Mouse (Mus musculus) B cell, adult 2 months (primary cell): Measurements from ENCODE around the gene Mcoln3.

ENCODE experiments used
- DNase-seq, 2 experiments: peaks; one replicate each; pipeline ENCODE4 v3.0.0; 2022

Mcoln3 gene

DNA sequence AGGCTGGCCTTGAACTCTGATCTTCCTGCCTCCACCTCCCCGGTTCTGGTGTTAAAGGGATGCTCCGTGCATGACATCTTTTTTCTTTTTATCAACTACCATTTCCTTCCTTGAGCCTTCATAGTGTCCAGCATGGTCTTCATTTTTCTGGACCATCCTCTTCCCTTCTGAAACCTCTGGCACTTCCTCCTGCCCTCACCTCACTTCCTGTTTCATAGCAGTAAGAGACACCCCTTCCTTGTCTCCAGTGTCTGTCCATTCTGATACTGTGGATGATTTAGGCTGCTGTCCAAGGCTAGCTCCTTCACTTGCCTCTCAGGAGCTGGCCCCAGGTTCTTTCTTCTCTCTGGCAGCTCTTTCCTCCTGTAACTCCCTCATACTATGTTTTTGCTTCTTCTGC is 18.2 kb downstream of the Mcoln3 start:
- DNase-seq = no peak

DNA sequence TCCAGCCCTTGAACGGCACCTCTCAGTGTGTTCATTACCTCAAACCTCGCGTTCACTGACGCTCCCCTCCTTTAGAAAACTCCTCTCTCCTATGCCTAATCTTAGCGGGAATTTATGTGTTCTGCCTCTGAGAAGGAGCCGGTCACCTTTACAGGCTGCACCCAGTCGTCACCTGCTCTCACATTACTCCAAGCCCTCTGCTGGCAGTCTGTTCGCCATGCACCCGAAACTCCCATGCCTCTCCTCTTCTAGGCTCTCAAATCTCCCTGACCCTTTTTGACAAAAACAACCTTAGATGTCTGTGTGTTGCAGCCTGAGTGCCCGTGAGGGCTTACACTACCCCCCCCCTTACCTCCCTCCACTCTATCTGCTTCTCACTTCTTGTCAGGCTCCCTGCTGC is 19.2 kb downstream of the Mcoln3 start:
- peak; percentile 20 to 25 for DNase-seq

DNA sequence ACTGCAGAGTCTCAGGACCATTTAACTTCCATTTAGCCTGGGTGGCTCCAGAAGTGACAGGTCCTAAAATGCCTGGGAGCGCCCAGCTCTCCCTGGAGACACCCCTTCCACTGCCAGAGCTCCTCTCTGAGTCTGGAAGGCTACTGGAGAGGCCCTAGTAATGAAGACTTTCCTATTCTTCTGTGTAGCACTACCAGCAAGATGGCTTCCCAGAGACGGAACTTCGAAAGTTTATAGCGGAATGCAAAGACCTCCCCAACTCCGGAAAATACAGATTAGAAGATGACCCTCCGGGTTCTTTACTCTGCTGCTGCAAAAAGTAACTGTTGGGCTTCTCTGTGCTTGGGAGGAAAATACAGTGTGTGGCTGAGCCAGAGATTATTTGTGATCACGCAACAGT is 23.0 kb downstream of the Mcoln3 start:
- DNase-seq = no peak

DNA sequence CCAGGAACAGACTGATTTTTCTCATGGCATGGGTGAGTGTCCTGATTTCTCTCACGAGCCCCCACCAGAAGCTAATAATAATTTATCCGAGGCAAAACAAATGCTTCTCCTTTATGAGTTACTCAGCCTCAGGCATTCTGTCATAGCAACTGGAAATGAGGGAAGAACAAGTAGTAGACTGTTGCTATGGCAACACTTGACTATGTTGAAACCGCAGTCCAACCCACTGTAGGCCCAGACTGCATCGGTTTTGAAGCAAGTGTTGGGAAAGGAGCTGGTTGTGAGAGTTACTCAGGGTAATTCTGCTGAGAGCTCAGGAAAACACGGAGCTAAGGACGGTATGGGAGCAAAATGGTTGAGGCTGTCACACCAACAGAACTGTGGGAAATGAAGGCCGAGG is 25.3 kb downstream of the Mcoln3 start:
- DNase-seq = no peak

DNA sequence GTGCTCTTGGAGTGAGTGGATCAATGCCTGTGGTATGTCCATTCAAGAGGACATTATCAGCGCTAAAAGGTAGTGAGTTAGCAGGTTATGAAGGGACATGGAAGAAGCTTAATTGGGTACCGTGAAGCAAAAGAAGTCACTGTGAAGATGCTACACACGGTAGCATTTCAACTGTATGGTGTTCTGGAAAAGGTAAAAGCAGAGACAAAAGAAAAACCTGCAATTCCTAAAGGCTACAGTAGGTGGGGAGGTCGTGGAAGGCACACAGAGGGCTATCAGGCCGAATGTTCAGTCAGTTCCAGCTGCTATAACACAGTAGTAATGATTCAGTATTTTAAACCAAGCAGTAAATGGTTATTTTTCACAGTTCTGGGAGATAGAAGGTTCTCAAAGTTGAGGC is 28.3 kb downstream of the Mcoln3 start:
- DNase-seq = peak; percentile 35 to 41

DNA sequence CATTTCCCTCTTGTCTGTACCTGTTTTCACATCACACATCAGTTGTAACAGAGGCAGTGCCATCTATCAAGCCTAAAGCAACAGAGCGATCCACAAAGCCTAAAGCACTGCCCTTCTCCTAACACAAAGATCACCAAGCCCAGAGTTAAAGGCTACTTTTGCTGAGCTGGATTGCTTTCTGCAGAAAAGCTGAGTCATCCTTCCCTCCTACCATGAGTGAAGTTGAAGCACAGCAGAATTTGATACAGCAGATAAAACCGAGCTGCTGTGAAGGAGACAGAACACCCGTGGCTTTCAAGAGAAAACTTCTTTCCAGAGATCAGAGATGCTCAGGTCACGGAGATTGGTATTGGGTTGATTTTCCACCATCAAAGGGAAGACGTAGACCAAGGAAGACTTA is 28.9 kb downstream of the Mcoln3 start:
- DNase-seq = no peak

DNA sequence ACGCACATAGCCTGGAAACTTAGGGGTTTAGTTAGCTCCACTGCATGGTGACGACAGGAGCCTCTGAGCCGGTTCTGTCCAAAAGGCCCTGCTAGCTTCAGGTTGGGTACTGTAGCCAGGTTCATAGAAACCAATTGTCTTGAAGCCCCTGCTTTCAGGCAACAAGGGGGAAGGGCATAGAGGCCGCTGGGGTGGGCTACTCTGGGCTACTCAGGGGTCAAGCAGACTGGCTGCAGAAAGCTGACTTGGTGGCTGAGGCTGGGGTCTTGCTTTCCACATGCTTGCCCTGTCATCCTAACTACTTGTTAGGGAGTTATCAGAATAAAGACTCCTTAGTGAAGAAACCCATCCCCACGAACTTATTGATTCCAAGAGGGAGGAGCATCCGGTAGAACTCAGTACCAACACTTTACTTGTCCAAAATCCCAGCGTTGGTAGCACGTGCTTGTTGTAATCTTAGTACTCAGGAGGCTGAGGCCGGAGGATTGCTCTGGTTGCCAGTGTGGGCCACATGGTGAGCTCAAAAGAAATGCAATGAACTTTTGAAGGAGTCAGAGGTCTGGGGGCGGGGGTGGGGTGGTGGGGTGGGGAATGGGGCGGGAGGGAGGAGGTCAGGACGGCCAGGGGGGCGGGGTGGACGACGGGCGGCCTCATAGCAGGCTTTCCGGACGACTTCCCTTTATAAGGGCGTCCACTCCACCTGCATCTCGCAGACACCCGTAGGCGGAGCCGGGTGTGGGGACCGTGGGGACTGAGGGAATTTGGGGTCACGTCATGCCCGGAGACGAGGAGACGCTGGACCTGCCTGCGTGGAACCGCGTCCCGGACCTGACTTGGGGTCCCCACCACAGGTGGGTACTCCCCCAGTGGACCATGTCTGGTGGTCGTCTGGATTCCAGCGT is 32.2 kb downstream of the Mcoln3 start, which contains the start of gene Mcoln2:
Gene Mcoln2 (plus strand): TSS at position 678 of the 902 bp plus-strand sequence.
- DNase-seq = peak; percentile 57 to 58

DNA sequence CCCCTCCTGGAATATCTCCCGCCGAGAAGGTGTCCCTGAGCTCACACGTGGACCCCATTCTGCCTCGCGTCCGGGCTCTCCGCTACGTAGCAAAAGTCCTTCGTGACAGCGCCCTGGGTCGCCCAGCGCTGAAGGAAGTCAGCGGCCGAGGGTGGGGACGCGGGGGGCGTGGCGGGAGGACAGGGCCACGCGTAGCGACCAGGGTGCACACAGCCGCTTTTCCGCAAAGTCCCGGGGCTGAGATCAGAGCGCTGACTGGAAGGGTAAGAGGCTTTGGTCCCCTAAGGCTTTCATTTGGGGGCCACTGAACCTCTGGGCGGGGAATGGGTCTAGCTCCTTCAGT is 32.8 kb downstream of the Mcoln3 start:
- DNase-seq = peak; percentile 73 to 74

DNA sequence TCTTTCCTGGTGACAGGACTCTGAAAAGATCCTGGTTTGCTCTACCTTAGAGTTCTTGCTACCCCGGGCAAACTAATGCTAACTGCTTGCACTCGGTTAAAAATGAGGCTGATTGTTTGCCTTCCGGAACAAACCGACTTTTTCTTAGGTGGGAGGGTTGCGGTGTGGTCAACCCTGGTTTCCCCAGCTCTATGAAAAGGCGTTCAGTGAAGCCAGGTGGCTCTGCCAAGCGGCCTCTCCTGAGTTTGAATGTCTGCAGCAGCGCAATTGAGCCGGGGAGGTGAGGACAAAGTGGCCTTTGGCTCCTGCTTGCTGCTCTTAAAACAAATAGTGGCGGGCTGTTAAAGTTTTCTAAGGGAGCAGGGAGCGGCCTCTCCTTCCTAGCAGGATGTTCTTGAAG is 33.3 kb downstream of the Mcoln3 start:
- peak; percentile 38 to 47 for DNase-seq

DNA sequence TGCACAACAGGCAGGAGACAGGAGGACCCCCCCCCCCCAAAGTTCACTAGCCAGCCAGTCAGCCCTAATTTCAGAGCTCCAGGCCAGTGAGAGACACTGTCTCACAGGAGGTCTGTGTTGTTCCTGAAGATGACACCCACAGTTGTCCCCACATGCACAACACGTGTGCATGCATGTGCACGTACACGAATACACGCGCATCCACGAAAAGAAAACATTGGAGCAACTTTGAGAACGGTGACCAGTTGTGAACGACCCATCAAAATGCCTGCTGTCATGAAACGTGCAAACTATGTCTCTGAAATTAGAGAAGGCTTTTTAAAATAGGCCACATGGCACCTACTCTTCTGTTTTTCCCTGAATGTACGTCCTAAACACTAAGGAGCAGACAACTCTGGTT is 34.1 kb downstream of the Mcoln3 start:
- no peak for DNase-seq

DNA sequence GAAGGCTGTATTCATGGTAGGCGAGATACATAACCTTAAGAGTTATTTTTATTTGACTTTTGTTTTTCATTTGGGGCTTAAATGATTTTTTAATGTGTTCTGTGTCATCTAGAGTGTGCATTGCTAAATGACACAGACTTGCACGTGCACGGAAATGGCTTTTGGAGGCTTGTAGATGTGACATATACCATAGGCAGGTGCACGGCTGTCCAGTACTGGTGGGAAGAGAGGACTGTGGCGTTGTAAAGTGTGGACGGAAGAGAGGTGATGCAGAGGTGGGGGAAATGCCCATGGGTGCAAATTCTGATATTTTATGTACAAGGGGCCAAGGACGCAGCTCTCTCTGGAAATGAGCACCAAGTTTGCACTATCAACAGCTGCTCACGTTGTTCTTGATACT is 34.5 kb downstream of the Mcoln3 start:
- peak in 1 of 2 experiments; percentile 12 for DNase-seq

DNA sequence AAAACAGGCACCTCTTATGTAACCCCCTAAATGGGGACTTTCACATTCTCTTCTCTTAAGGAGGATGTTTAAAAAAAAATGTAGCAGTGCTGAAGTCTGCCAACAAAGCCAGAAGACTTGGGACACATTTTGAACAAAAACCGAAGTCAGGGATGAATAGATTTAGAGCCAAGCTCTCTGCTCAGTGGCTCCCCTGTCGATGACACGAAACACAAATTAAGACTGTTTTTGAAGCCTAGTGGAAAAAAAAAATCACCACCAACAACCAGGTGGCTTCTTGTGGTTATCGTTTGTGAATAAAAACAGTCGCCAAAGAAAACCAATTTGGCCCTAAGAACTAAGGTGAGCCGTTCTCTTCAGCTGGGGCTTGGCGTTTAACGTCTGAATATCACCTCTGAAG is 35.1 kb downstream of the Mcoln3 start:
- peak; percentile 39 to 44 for DNase-seq

DNA sequence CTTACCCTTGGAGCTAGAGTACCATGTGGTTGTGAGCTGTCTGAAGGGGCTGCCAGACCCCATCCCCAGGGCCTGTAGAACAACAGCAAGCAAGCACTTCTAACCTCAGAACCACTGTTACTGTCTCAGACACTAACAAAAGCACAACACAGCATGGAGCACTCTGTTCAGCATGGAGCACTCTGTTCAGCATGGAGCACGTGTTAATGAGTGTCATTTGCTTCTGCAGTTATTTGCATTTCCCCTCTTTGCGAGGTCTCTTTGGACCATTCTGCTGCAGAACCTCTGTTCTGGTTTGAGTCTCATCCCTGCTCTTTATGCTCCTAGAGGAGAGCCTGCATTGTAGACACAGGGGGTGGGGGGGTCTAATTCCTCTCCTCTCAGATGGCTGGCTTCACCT is 35.7 kb downstream of the Mcoln3 start:
- DNase-seq = no peak

DNA sequence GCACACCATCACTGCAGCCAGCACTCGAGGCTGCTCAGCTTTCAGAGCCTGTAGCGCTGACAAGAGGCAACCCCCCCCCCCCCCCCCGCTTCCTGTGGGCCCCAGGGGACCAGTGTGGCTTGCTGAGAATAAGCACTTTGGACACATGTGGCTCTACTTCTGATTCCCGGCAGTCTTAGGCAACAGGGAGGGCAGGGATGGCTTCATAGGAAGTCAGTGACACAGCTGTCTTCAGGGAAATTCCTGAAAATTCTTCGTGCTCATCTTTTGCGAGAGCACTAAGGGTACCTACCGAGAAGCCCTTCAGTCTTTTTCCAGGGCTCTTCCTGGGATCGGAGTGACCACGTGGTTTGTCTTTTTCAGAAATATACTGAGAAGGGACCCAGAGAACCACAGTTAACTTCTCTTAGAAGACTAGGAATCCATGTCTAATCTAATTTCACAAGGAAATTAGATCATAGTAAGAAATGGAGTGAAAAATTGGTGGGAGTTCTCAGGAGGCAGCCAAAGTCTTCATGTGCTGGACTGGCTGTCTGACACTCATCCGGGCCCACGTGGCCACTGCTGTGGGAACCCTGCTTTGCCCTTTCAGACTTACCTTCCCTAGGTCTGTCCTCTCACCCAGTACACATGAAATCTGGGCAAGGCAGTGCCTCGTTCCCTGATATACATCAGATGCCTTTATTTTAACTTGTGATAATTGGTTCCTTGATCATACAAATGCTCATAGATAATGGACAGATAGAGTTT is 36.8 kb downstream of the Mcoln3 start:
- DNase-seq = peak; percentile 54 to 57

DNA sequence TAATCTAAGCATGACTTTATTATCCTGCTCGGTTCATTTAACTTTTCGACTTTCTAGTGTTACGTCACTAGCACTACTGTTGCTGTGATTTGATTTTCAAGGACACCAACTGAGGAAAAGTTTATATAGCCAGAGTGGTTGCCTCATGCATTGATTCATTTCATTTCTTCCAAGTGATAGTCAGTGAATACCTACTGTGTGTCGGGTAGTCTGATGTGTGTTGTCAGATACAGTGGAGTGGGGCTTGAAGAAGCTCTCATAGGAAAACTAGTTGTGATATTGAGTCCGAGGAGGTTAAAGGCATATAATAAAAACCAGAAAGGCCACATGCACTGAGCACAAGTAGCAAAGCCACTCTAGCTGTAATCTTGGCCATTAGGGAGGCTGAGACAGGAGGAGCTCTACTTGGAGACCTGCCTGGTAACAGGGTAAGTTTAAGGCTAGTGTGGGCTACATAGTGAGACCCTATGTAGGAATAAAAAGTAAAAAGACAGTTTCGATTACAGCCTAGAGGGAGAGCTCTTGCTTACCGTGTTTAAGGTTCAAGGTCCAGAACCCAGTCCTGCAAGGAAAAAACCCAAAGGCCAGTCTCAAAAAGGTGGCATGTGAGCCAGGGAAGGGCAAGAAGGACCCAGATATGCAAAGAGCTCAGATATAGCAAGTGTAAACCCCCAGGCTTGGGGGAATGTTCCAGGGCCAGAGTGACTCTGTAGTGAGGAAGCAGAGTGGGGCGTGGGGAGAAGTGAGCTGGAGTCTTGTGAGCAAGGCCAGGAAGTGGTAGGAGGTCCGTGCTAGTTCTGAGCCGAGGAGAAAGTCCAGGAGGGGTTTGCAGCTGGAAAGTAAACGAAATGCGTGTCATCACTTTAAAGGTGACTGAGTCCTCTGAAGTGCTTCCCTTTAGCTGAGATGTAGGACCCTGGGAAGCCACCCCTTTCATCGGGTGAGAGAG is 38.7 kb downstream of the Mcoln3 start:
- peak in 1 of 2 experiments; percentile 27 for DNase-seq

DNA sequence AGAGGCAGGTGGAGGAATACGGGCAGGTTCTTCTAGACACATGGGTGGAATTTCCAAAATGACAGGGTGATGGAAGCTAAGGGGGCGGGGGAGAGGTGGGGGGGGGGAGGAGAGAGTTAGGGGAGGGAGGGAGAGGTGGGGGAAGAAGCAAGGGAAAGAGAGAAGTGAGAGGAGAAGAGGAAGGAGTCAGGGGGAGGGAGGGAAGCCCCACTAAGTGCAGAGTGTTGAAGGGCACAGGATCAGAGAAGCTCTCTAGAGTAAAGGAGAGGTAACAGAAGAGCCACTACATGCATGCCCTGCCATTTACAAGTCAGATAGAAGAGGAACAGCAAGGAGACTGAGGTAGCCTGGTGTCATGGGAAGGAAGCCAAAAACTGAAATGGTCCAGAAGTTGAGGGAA is 39.6 kb downstream of the Mcoln3 start:
- no peak for DNase-seq

DNA sequence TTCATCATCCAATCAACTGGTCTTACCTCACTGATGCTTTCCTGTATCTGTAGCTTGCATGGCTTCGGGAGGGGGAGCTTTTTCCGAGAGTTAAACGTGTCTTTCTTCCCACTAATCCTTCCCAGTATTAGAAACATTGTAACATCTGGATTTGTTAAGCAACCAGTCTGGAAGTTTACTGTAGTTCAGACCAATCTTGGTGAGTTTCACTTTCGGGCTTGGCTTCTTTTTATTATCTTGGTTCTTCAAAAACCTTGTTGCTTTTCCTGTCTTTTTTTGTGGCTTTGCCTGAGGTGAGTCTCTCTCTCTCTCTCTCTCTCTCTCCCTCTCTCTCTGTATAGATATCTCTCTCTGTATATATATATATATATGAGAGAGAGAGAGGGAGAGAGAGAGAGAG is 40.8 kb downstream of the Mcoln3 start:
- no peak for DNase-seq

DNA sequence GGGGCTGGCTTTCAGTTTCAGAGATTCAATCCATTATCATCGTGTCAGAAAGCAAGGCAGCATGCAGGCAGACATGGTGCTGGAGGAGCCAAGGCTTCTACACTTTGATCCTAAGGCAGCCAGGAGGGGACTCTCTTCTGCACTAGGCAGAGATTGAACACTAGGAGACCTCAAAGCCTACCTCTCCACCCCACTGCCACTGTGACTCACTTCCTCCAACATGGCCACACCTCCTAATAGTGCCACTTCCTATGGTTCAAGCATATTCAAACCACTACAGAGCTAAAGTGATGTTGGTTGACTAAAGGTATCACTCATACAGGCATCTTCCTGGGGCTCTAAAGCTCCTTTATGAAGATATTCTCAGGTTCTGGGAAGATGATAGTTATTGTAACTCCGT is 42.1 kb downstream of the Mcoln3 start:
- DNase-seq = peak; percentile 62

DNA sequence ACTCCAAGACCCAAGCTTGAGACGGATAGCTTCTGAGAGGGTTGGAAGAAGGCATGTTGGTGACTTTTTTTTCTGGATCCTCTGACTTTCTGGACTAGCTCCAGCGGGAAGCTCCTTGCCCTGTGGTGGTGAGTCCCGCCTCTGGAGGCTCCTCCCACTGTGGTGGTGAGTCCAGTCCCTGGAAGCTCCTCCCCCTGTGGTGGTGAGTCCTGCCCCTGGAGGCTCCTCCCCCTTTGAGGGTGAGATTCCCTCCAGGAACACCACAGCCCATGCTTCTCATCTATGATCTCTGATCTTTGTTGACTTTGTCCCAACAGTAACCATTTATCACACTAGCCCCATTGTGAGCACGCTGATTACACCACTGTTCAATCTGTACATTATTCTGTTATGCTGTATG is 44.9 kb downstream of the Mcoln3 start:
- no peak for DNase-seq

DNA sequence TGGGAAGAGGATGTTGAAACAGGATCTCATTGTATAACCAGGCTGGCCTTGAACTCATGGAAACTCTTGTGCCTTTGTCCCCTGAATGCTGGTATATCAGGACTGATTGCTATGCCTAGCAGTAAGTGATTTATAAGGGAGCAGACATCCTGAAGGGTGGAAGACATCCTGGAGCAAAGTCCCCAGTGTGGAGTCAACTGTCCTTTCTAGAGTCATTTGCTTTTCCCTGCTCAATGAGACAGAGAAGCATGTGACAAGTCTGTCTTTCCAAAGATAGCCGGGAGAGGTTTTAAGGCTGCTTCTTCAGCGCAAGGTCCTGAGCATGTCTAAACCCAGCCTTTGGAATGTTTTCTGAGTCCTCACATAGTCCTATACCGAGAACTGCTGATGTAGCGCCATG is 52.1 kb downstream of the Mcoln3 start:
- DNase-seq = no peak

DNA sequence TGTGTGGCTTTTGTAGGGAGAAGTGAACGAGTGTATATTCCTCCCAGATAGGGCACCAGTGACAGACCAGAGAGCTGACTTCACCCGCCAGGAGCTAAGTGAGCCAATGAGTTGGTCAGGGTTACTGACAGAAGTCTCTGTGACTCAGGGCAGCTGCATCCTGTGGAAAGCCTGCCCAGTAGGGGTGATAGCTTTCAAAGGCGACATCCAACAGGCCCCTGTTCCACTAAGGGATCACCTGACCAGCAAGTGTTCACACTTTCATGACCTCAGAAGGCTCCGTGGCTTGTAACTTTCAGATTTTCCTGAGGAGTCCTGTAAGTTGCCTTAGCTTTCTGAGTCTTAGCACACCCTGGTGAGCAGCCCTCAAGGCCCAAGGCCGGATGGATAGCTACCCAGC is 55.8 kb downstream of the Mcoln3 start:
- DNase-seq = no peak

DNA sequence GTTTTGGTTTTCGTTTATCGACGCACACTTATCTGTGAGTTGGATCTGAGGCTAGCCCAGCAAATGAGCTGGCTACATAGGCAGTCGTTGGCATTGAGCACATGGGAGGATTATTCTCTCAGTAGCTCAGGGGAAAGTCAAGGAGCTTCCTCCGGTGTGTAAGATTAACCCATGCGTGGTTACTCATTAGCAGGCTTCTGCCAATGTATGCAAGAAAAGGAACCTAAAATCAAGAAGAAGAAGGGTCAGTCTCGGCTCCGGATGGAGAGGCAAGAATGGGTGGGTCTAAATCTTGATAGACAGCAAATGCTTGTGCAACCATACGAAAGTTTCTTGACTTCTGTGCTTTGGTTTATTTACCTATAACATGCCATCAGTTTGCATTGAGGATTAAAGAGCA is 57.0 kb downstream of the Mcoln3 start:
- DNase-seq = no peak

DNA sequence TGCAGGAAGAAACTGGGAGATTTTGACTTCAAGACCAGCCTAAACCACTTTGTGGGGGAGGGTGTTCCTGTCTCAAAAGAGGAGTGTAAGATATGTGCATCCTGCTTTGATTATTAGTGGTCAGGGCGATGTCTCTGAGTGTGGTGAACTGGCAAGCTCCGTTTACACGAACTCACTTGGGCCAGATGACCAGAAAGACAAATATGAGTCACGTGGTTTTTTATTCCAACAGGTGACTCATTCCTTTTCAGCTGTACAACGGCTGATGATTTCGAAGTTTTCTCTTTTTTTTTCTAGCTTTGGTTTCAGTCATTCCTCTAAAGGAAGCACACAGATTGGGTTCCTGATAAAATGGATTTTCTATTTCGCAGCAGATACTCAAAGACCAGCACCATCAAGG is 60.0 kb downstream of the Mcoln3 start:
- DNase-seq = no peak
